Mouse (Mus musculus) heart, adult 2 months (tissue): Measurements from ENCODE around the gene Ccr6. TPM values are rescaled to one million over a fixed set of nuclear protein-coding genes. Genes with fewer than 3 reads are reported as not detected.
"Not testable (repeated sequence)": the region's sequence is repeated elsewhere in the genome, so short reads cannot be mapped to it uniquely, and the experiment has no call there.

Experiments used
- DNase-seq, 2 experiments: peaks; one replicate each; pipeline ENCODE4 v3.0.0; 2021
- H3K27ac ChIP-seq: fragments of 200-600 bp; 2 replicates; pipeline ENCODE4 v1.8.1; 2022
- H3K27me3 ChIP-seq: fragments of 200-500 bp; 2 replicates; pipeline ENCODE4 v1.6.1; 2012; ENCODE audit warnings: mild to moderate bottlenecking, low read length, inconsistent platforms, mixed read lengths; ENCODE audit not compliant: control insufficient read depth, insufficient read depth
- H3K36me3 ChIP-seq: fragments of 200-500 bp; 2 replicates; pipeline ENCODE4 v1.6.1; 2012; ENCODE audit warnings: low read length, inconsistent platforms; ENCODE audit not compliant: control insufficient read depth, insufficient read depth
- H3K4me1 ChIP-seq: fragments of 200-500 bp; 2 replicates; pipeline ENCODE4 v1.6.1; 2011; ENCODE audit warnings: low read length; ENCODE audit not compliant: control insufficient read depth, insufficient read depth
- H3K4me3 ChIP-seq: fragments of 200-600 bp; 2 replicates; pipeline ENCODE4 v1.8.1; 2022
- H3K79me2 ChIP-seq: fragments of 200-500 bp; replicated peaks from 2 replicates; pipeline ENCODE4 v1.6.1; 2012; ENCODE audit warnings: mild to moderate bottlenecking, inconsistent platforms, low read length, moderate library complexity, mixed read lengths; ENCODE audit not compliant: control insufficient read depth, insufficient read depth
- H3K9ac ChIP-seq: fragments of 200-500 bp; 2 replicates; pipeline ENCODE4 v1.6.1; 2012; ENCODE audit warnings: low read depth, mild to moderate bottlenecking, control low read depth, inconsistent platforms, low read length, mixed read lengths
- CTCF ChIP-seq: fragments of 200-600 bp; IDR thresholded peaks from 2 replicates; pipeline ENCODE4 v1.8.1; 2022; ENCODE audit warnings: antibody characterized with exemption, mild to moderate bottlenecking, moderate library complexity
- EP300 ChIP-seq: fragments of 200-500 bp; IDR thresholded peaks from 2 replicates; pipeline ENCODE4 v1.6.1; 2011; ENCODE audit warnings: low read depth, low read length, control low read depth; ENCODE audit not compliant: insufficient read depth
- POLR2A ChIP-seq: fragments of 200-500 bp; IDR thresholded peaks from 2 replicates; pipeline ENCODE4 v1.6.1; 2011; ENCODE audit warnings: mild to moderate bottlenecking, low read depth, low read length, control low read depth; ENCODE audit not compliant: insufficient read depth
- WGBS: fragments of 180-500 bp; shearing (Covaris S2); methylation state at CpG from one replicate; pipeline ENCODE4 v1.1.7; 2018; 5-methylcytosine and 5-hydroxymethylcytosine counted together
- intact Hi-C: fragments of 180-260 bp; cut with DNase I; formaldehyde crosslinking; loops from one replicate; pipeline ENCODE4 v1.15.1; 2025
- polyA plus RNA-seq: library from polyadenylated mRNA; depleted of rRNA; stranded (reverse); fragments of >200 nt; gene quantifications from 2 replicates; pipeline ENCODE4 v1.2.3, GENCODE M21; 2012
- total RNA-seq, 2 experiments: library from RNA; stranded (reverse); gene quantifications; 2 replicates each; pipeline ENCODE4 v1.2.3; 2021

Ccr6 gene
- total and polyA plus RNA-seq, 3 experiments = 0.62 TPM; not detected in 2

- no peaks in the 10 kb centered on the region for H3K36me3 ChIP-seq
- no peak for DNase-seq
- H3K79me2 ChIP-seq = no peaks in the 10 kb centered on the region
- no peak overlapping the region for H3K9ac ChIP-seq
- no peak overlapping the region for H3K4me3 ChIP-seq
- H3K27me3 ChIP-seq = no peaks in the 10 kb centered on the region
- no peak for TF ChIP-seq CTCF
- TF ChIP-seq POLR2A = no peak
- TF ChIP-seq EP300 = no peak
- intact Hi-C loops = no loop called here
- no peak overlapping the region for H3K27ac ChIP-seq
- H3K4me1 ChIP-seq = no peaks in the 10 kb centered on the region
- 38% methylated on average over 1 of the region's 1 CpGs for WGBS
Measured at GRCm38 (mm10) chr17:8203487-8203886, 32.4 kb upstream of the Ccr6 start.

GRCm38 (mm10) chr17:8205221-8205631 lies 30.6 kb upstream of the Ccr6 start:
- H3K27ac ChIP-seq, DNase-seq, H3K36me3 ChIP-seq, H3K4me1 ChIP-seq, H3K4me3 ChIP-seq, H3K9ac ChIP-seq, H3K79me2 ChIP-seq, H3K27me3 ChIP-seq, intact Hi-C loops: not testable (repeated sequence)
- 59% methylated on average over 1 of the region's 1 CpGs for WGBS

- intact Hi-C loops = no loop called here
- no peaks in the 10 kb centered on the region for H3K36me3 ChIP-seq
- H3K79me2 ChIP-seq = no peaks in the 10 kb centered on the region
- no peak overlapping the region for H3K27ac ChIP-seq
- no peaks in the 10 kb centered on the region for H3K27me3 ChIP-seq
- no peak overlapping the region for H3K4me3 ChIP-seq
- H3K9ac ChIP-seq = no peak overlapping the region
- no peak for TF ChIP-seq CTCF
- no peak for TF ChIP-seq EP300
- no peak for TF ChIP-seq POLR2A
- no peak for DNase-seq
- 75% methylated on average over 5 of the region's 5 CpGs for WGBS
- H3K4me1 ChIP-seq = no peaks in the 10 kb centered on the region
Measured at GRCm38 (mm10) chr17:8206691-8207090, 29.2 kb upstream of the Ccr6 start.

- Histone ChIP-seq H3K27me3 (peaks cover 1% of the 10 kb centered on the region; the same call in 1 of the 2 replicates), H3K36me3 (no peaks in the 10 kb centered on the region), H3K79me2 (no peaks in the 10 kb centered on the region), H3K4me3 (no peak overlapping the region), H3K4me1 (no peaks in the 10 kb centered on the region), H3K27ac (no peak overlapping the region), H3K9ac (no peak overlapping the region)
- 85% methylated on average over 2 of the region's 2 CpGs for WGBS
- intact Hi-C loops = no loop called here
- DNase-seq = no peak
- TF ChIP-seq POLR2A (no peak), CTCF (no peak), EP300 (no peak)
Measured at GRCm38 (mm10) chr17:8209696-8210095, 26.1 kb upstream of the Ccr6 start.

- intact Hi-C loops = no loop called here
- H3K4me3 ChIP-seq = no peak overlapping the region
- no peak overlapping the region for H3K9ac ChIP-seq
- H3K79me2 ChIP-seq = no peaks in the 10 kb centered on the region
- H3K4me1 ChIP-seq = no peaks in the 10 kb centered on the region
- no peak for DNase-seq
- TF ChIP-seq CTCF (no peak), EP300 (no peak), POLR2A (no peak)
- no peaks in the 10 kb centered on the region for H3K36me3 ChIP-seq
- peaks cover 1% of the 10 kb centered on the region; the same call in 1 of the 2 replicates for H3K27me3 ChIP-seq
- 46% methylated on average over 3 of the region's 3 CpGs for WGBS
- no peak overlapping the region for H3K27ac ChIP-seq
Measured at GRCm38 (mm10) chr17:8210170-8210569, 25.7 kb upstream of the Ccr6 start.

GRCm38 (mm10) chr17:8210675-8211074 lies 25.2 kb upstream of the Ccr6 start:
- peaks cover 1% of the 10 kb centered on the region; the same call in 1 of the 2 replicates for H3K27me3 ChIP-seq
- no peak overlapping the region for H3K4me3 ChIP-seq
- H3K27ac ChIP-seq = no peak overlapping the region
- intact Hi-C loops = no loop called here
- WGBS = 67% methylated on average over 10 of the region's 10 CpGs
- DNase-seq = peak in 1 of 2 experiments; percentile 14
- no peaks in the 10 kb centered on the region for H3K36me3 ChIP-seq
- TF ChIP-seq EP300 = no peak
- TF ChIP-seq POLR2A = no peak
- no peak for TF ChIP-seq CTCF
- H3K79me2 ChIP-seq = no peaks in the 10 kb centered on the region
- H3K9ac ChIP-seq = no peak overlapping the region
- no peaks in the 10 kb centered on the region for H3K4me1 ChIP-seq
